Mouse (Mus musculus): ENCODE data around the gene Fbxo4.

GRCm38 (mm10) chr15:3973300-3973699, 6.1 kb downstream of the Fbxo4 start:
- TF ChIP-seq CTCF (IDR thresholded peaks at IDR 0.05; ENCODE audit: control insufficient read depth, insufficient read depth, low read length): no peak
- no peak for TF ChIP-seq POLR2A (IDR thresholded peaks at IDR 0.05; ENCODE audit: borderline replicate concordance, control insufficient read depth, low read depth, low read length)

Measured in bone marrow, adult 2 months (tissue).